Mouse (Mus musculus) ES-Bruce4 (cell line): Measurements from ENCODE around the gene Mamdc2.

Experiments used
- CTCF ChIP-seq: IDR thresholded peaks from one replicate; pipeline ENCODE4 v1.8.1; 2011; ENCODE audit warnings: low read depth, low read length
- POLR2A ChIP-seq: IDR thresholded peaks from one replicate; pipeline ENCODE4 v1.8.1; 2011; ENCODE audit warnings: low read length; ENCODE audit not compliant: insufficient read depth

GRCm38 (mm10) chr19:23362006-23362405 lies 86.2 kb downstream of the Mamdc2 start:
- TF ChIP-seq POLR2A (no peak), CTCF (no peak)
